Mouse (Mus musculus): Measurements from ENCODE around the gene Slc12a4. TPM values are rescaled to one million over a fixed set of nuclear protein-coding genes. Genes with fewer than 3 reads are reported as not detected.
"Not testable (repeated sequence)": the region's sequence is repeated elsewhere in the genome, so short reads cannot be mapped to it uniquely, and the experiment has no call there.

Gene Slc12a4
- 11.8 and 12.1 TPM in 2 replicates for total RNA-seq (2014; rRNA removed)
- polyA plus RNA-seq (2015; fragmentation: Nextera tagmentation; extraction: Ambion mirVana): 9.6 and 12.0 TPM in 2 replicates

GRCm38 (mm10) chr8:105965905-105966341 is at the start of gene Slc12a4:
TSS of gene Slc12a4 (minus strand) at chr8:105966097.
- H3K27ac ChIP-seq (ENCODE audit: low read depth, low read length): 0 out of 2 replicates have a peak within 1 kb of the TSS, but pooled peaks have one; percentile 18
- 1% methylated on average over 40 of the region's 47 CpGs for WGBS
- ATAC-seq (ENCODE audit: low FRiP score): peak; percentile 73

GRCm38 (mm10) chr8:106012203-106012602 is 46.3 kb upstream of the Slc12a4 start:
- not testable (repeated sequence) for ATAC-seq (ENCODE audit: low FRiP score)

More at GRCm38 (mm10) chr8:105965905-105966341, at the start of gene Slc12a4:
- Histone ChIP-seq H3K9me3 (ENCODE audit: low read length) (no peaks in the 10 kb centered on the region), H3K4me3 (ENCODE audit: low read depth, low read length) (peak within 1 kb of the TSS; percentile 45), H3K9ac (replicated peaks; ENCODE audit: low read length, poor library complexity, severe bottlenecking) (0 out of 2 replicates have a peak within 1 kb of the TSS, but pooled peaks have one; percentile 29), H3K36me3 (ENCODE audit: insufficient read depth, low read length) (no peaks in the 10 kb centered on the region), H3K4me1 (ENCODE audit: insufficient read depth, low read length) (no peaks in the 10 kb centered on the region), H3K27me3 (ENCODE audit: insufficient read depth, low read length) (peaks cover 25% of the 10 kb centered on the region), H3K4me2 (ENCODE audit: low read depth, low read length, poor library complexity, severe bottlenecking) (peak within 1 kb of the TSS; percentile 51)
- DNase-seq (ENCODE audit: low spot score): peak; percentile 63
- no peak for TF ChIP-seq CTCF (IDR thresholded peaks at IDR 0.05)

GRCm38 (mm10) chr8:106011643-106011986 is 45.7 kb upstream of the Slc12a4 start, which contains the start of gene Ddx28:
TSS of gene Ddx28 (minus strand) at chr8:106011882.
- TF ChIP-seq CTCF (IDR thresholded peaks at IDR 0.05): no peak
- WGBS: 2% methylated on average over 6 of the region's 6 CpGs
- Histone ChIP-seq H3K4me1 (ENCODE audit: insufficient read depth, low read length) (peaks cover 12% of the 10 kb centered on the region), H3K9me3 (ENCODE audit: low read length) (no peaks in the 10 kb centered on the region), H3K36me3 (ENCODE audit: insufficient read depth, low read length) (peaks cover 7% of the 10 kb centered on the region; the same call in 1 of the 2 replicates), H3K4me2 (ENCODE audit: low read depth, low read length, poor library complexity, severe bottlenecking) (peak within 1 kb of the TSS; percentile 99), H3K27ac (ENCODE audit: low read depth, low read length) (peak within 1 kb of the TSS; percentile 74), H3K27me3 (ENCODE audit: insufficient read depth, low read length) (no peaks in the 10 kb centered on the region), H3K4me3 (ENCODE audit: low read depth, low read length) (peak within 1 kb of the TSS; percentile 69), H3K9ac (replicated peaks; ENCODE audit: low read length, poor library complexity, severe bottlenecking) (peak within 1 kb of the TSS; percentile 86)
- no peak for DNase-seq (ENCODE audit: low spot score)
- ATAC-seq (ENCODE audit: low FRiP score): no peak

More at GRCm38 (mm10) chr8:106012203-106012602, 46.3 kb upstream of the Slc12a4 start:
- WGBS: 85% methylated on average over 8 of the region's 8 CpGs
- not testable (repeated sequence) for H3K27ac ChIP-seq (ENCODE audit: low read depth, low read length); H3K27me3 ChIP-seq (ENCODE audit: insufficient read depth, low read length); DNase-seq (ENCODE audit: low spot score); H3K9me3 ChIP-seq (ENCODE audit: low read length)
- Histone ChIP-seq H3K4me1 (ENCODE audit: insufficient read depth, low read length) (peaks cover 12% of the 10 kb centered on the region), H3K4me3 (ENCODE audit: low read depth, low read length) (peak overlapping the region; percentile 69), H3K4me2 (ENCODE audit: low read depth, low read length, poor library complexity, severe bottlenecking) (peak overlapping the region; percentile 99), H3K9ac (replicated peaks; ENCODE audit: low read length, poor library complexity, severe bottlenecking) (peak overlapping the region; percentile 86), H3K36me3 (ENCODE audit: insufficient read depth, low read length) (peaks cover 11% of the 10 kb centered on the region; the same call in 1 of the 2 replicates)

- Histone ChIP-seq H3K4me3 (ENCODE audit: low read depth, low read length) (peak overlapping the region; percentile 69), H3K9me3 (ENCODE audit: low read length) (no peaks in the 10 kb centered on the region), H3K27ac (ENCODE audit: low read depth, low read length) (peak overlapping the region; percentile 74), H3K4me1 (ENCODE audit: insufficient read depth, low read length) (peaks cover 12% of the 10 kb centered on the region), H3K27me3 (ENCODE audit: insufficient read depth, low read length) (no peaks in the 10 kb centered on the region), H3K36me3 (ENCODE audit: insufficient read depth, low read length) (peaks cover 3% of the 10 kb centered on the region; the same call in 1 of the 2 replicates), H3K9ac (replicated peaks; ENCODE audit: low read length, poor library complexity, severe bottlenecking) (peak overlapping the region; percentile 86), H3K4me2 (ENCODE audit: low read depth, low read length, poor library complexity, severe bottlenecking) (peak overlapping the region; percentile 99)
- 2% methylated on average over 69 of the region's 74 CpGs for WGBS
- TF ChIP-seq CTCF (IDR thresholded peaks at IDR 0.05): peak; percentile 32
- DNase-seq (ENCODE audit: low spot score) (peak; percentile 96), ATAC-seq (ENCODE audit: low FRiP score) (peak; percentile 92)
Observed at GRCm38 (mm10) chr8:106010748-106011642, 45.1 kb upstream of the Slc12a4 start.

- ATAC-seq (ENCODE audit: low FRiP score); H3K9me3 ChIP-seq (ENCODE audit: low read length); H3K27ac ChIP-seq (ENCODE audit: low read depth, low read length); H3K4me2 ChIP-seq (ENCODE audit: low read depth, low read length, poor library complexity, severe bottlenecking); H3K27me3 ChIP-seq (ENCODE audit: insufficient read depth, low read length); H3K4me3 ChIP-seq (ENCODE audit: low read depth, low read length); DNase-seq (ENCODE audit: low spot score); H3K9ac ChIP-seq (replicated peaks; ENCODE audit: low read length, poor library complexity, severe bottlenecking); H3K36me3 ChIP-seq (ENCODE audit: insufficient read depth, low read length): not testable (repeated sequence)
- peak; percentile 14; the same call in 1 of the 2 replicates for TF ChIP-seq CTCF (IDR thresholded peaks at IDR 0.05)
- H3K4me1 ChIP-seq (ENCODE audit: insufficient read depth, low read length): peaks cover 12% of the 10 kb centered on the region
- 70% methylated on average over 3 of the region's 3 CpGs for WGBS
Observed at GRCm38 (mm10) chr8:106007891-106008290, 42.0 kb upstream of the Slc12a4 start.

GRCm38 (mm10) chr8:106007135-106007534 is 41.2 kb upstream of the Slc12a4 start:
- Histone ChIP-seq H3K36me3 (ENCODE audit: insufficient read depth, low read length) (no peaks in the 10 kb centered on the region), H3K4me2 (ENCODE audit: low read depth, low read length, poor library complexity, severe bottlenecking) (no peak overlapping the region), H3K9me3 (ENCODE audit: low read length) (no peaks in the 10 kb centered on the region), H3K27ac (ENCODE audit: low read depth, low read length) (no peak overlapping the region), H3K27me3 (ENCODE audit: insufficient read depth, low read length) (no peaks in the 10 kb centered on the region), H3K4me3 (ENCODE audit: low read depth, low read length) (no peak overlapping the region), H3K9ac (replicated peaks; ENCODE audit: low read length, poor library complexity, severe bottlenecking) (no peak overlapping the region), H3K4me1 (ENCODE audit: insufficient read depth, low read length) (peaks cover 12% of the 10 kb centered on the region)
- 86% methylated on average over 3 of the region's 3 CpGs for WGBS
- no peak for TF ChIP-seq CTCF (IDR thresholded peaks at IDR 0.05)
- no peak for DNase-seq (ENCODE audit: low spot score)
- no peak for ATAC-seq (ENCODE audit: low FRiP score)
